9 mouse cellular contexts compared by ENCODE assay signal in genomic region chr10:7883524-7883923, GRCm38 (mm10). TPM values are rescaled to one million over a fixed set of nuclear protein-coding genes. Genes with fewer than 3 reads are reported as not detected.
DNase-seq lines count a peak whose midpoint lies in the region; ATAC-seq and TF ChIP-seq lines count a peak whose summit lies in the region.
"Had no signal": no experiment of that assay in that cellular context is flagged by ENCODE, and none has a peak within 500 bp of the region (broad histone marks: within the 10 kb centered on the region; RNA-seq: fewer than 3 reads in every experiment).

No protein-coding gene starts in this region.

- 9% methylated on average over 5 of the region's 5 CpGs for WGBS in intestine, embryonic 14.5 days
- WGBS in midbrain, embryonic 12.5 days = 12% methylated on average over 5 of the region's 5 CpGs
- WGBS in small intestine, adult 2 months = 4% methylated on average over 5 of the region's 5 CpGs

- no peak overlapping the region for H3K27ac ChIP-seq in intestine, embryonic 14.5 days (ENCODE audit: low read depth)
- H3K27ac ChIP-seq in midbrain, embryonic 12.5 days (replicated peaks) = no peak overlapping the region
- no peak overlapping the region for H3K27ac ChIP-seq in small intestine, adult 2 months (ENCODE audit: insufficient read depth, low read depth, low read length)
- H3K27ac ChIP-seq: stomach, embryonic 15.5 days had no signal

- no peaks in the 10 kb centered on the region for H3K9me3 ChIP-seq in intestine, embryonic 14.5 days (ENCODE audit: control insufficient read depth, low read length)
- H3K9me3 ChIP-seq in midbrain, embryonic 12.5 days = no peaks in the 10 kb centered on the region
- H3K9me3 ChIP-seq: stomach, embryonic 15.5 days had no signal

- H3K4me2 ChIP-seq in intestine, embryonic 14.5 days (ENCODE audit: low read length) = no peak overlapping the region
- no peak overlapping the region for H3K4me2 ChIP-seq in midbrain, embryonic 12.5 days (replicated peaks)
- H3K4me2 ChIP-seq: stomach, embryonic 15.5 days had no signal

- peak; percentile 96; the same call in 1 of the 2 replicates for TF ChIP-seq CTCF in small intestine, adult 2 months (IDR thresholded peaks at IDR 0.05; ENCODE audit: extremely low read depth, insufficient read length, insufficient replicate concordance, low read depth, low read length)

- no peaks in the 10 kb centered on the region for H3K36me3 ChIP-seq in intestine, embryonic 14.5 days (ENCODE audit: control insufficient read depth, insufficient read depth, low read length)
- H3K36me3 ChIP-seq in midbrain, embryonic 12.5 days = no peaks in the 10 kb centered on the region
- H3K36me3 ChIP-seq in small intestine, adult 2 months (ENCODE audit: control insufficient read depth, insufficient read depth, low read length) = no peaks in the 10 kb centered on the region
- H3K36me3 ChIP-seq: stomach, embryonic 15.5 days had no signal

- peak; percentile 76; the same call in 1 of the 2 replicates for ATAC-seq in intestine, embryonic 14.5 days (replicated peaks; ENCODE audit: low FRiP score, low TSS enrichment, low read depth)
- peak; percentile 83 for ATAC-seq in midbrain, embryonic 12.5 days (ENCODE audit: low FRiP score, low read depth)

- peak; percentile 28 for DNase-seq in ovary, adult 18-20 months (ENCODE audit: low spot score)
- DNase-seq in ovary, postnatal 10 days (ENCODE audit: low spot score) = no peak
- peak; percentile 66 to 81 for DNase-seq in cerebellum, postnatal 4 days (ENCODE audit: low spot score in 2 of 2)
- peak; percentile 74 for DNase-seq in gastrocnemius, postnatal 10 days
- DNase-seq in intestine, embryonic 14.5 days (ENCODE audit: low spot score) = peak; percentile 81
- DNase-seq in left cerebral cortex, postnatal 14 days (ENCODE audit: low spot score in 2 of 2) = peak; percentile 69 to 88

- H3K9ac ChIP-seq in intestine, embryonic 14.5 days (ENCODE audit: low read length) = no peak overlapping the region
- H3K9ac ChIP-seq in midbrain, embryonic 12.5 days (replicated peaks) = no peak overlapping the region
- H3K9ac ChIP-seq: stomach, embryonic 15.5 days had no signal

- H3K27me3 ChIP-seq in intestine, embryonic 14.5 days (replicated peaks; ENCODE audit: control insufficient read depth, insufficient read depth, low read length) = no peaks in the 10 kb centered on the region
- no peaks in the 10 kb centered on the region for H3K27me3 ChIP-seq in midbrain, embryonic 12.5 days
- no peaks in the 10 kb centered on the region for H3K27me3 ChIP-seq in small intestine, adult 2 months (ENCODE audit: control insufficient read depth, insufficient read depth, low read length)
- H3K27me3 ChIP-seq: stomach, embryonic 15.5 days had no signal

- intact Hi-C loops in left cerebral cortex, postnatal 14 days (cut with DNase I) = loop anchor here (1.0 kb wide), 1 partner anchor 357 kb away; no protein-coding TSS in a partner anchor

- no peak overlapping the region for H3K4me3 ChIP-seq in intestine, embryonic 14.5 days (ENCODE audit: low read depth, low read length)
- H3K4me3 ChIP-seq in midbrain, embryonic 12.5 days = no peak overlapping the region
- H3K4me3 ChIP-seq in small intestine, adult 2 months (ENCODE audit: low read depth, low read length) = no peak overlapping the region
- H3K4me3 ChIP-seq: stomach, embryonic 15.5 days had no signal

- TF ChIP-seq POLR2A in small intestine, adult 2 months (IDR thresholded peaks at IDR 0.05; ENCODE audit: low read depth, low read length) = no peak

- no peaks in the 10 kb centered on the region for H3K4me1 ChIP-seq in intestine, embryonic 14.5 days (replicated peaks; ENCODE audit: control insufficient read depth, insufficient read depth, low read length)
- H3K4me1 ChIP-seq in midbrain, embryonic 12.5 days = no peaks in the 10 kb centered on the region
- no peaks in the 10 kb centered on the region for H3K4me1 ChIP-seq in small intestine, adult 2 months (ENCODE audit: control insufficient read depth, insufficient read depth, insufficient read length, low read length)
- H3K4me1 ChIP-seq: stomach, embryonic 15.5 days had no signal

RNA-seq across cellular contexts. Expression of gene Zc3h12d, which starts 51.3 kb away (rescaled TPM):
- total RNA-seq in gastrocnemius, postnatal 10 days (2021) = under 1 TPM; 0.05 to 0.09 TPM
- polyA plus RNA-seq in intestine, embryonic 14.5 days (2014; fragmentation: Nextera tagmentation; extraction: Ambion mirVana) = 0.13 and 0.23 TPM in 2 replicates
- total RNA-seq in left cerebral cortex, postnatal 14 days (2021) = under 1 TPM; 0.15 to 0.20 TPM
- 0.08 and 0.09 TPM in 2 replicates for polyA plus RNA-seq in midbrain, embryonic 12.5 days (2016; fragmentation: Nextera tagmentation; extraction: Ambion mirVana)
- 4.0 and 12.8 TPM in 2 replicates for polyA plus RNA-seq in small intestine, adult 2 months (2012; rRNA removed)
